Comparison of ENCODE assay signal across 10 mouse cellular contexts in genomic region chr2:85172071-85172762, GRCm38 (mm10). TPM values are rescaled to one million over a fixed set of nuclear protein-coding genes. Genes with fewer than 3 reads are reported as not detected.
DNase-seq lines count a peak whose midpoint lies in the region; TF ChIP-seq lines count a peak whose summit lies in the region.
"Had no signal": no experiment of that assay in that cellular context is flagged by ENCODE, and none has a peak within 500 bp of the region (broad histone marks: within the 10 kb centered on the region; RNA-seq: fewer than 3 reads in every experiment).

No protein-coding gene starts in this region.

- no peaks in the 10 kb centered on the region for H3K36me3 ChIP-seq in heart, embryonic 10.5 days
- H3K36me3 ChIP-seq: G1E had no signal

- H3K4me3 ChIP-seq in heart, embryonic 10.5 days, result no peak overlapping the region
- H3K4me3 ChIP-seq in layer of hippocampus, adult 2 months, result no peak overlapping the region

- TF ChIP-seq CTCF in layer of hippocampus, adult 2 months (conservative IDR thresholded peaks at IDR 0.05), result no peak

- 27% methylated on average over 3 of the region's 3 CpGs for WGBS in heart, embryonic 10.5 days

- 0 out of 2 replicates have a peak overlapping the region, but pooled peaks have one; percentile 16 for H3K27ac ChIP-seq in heart, embryonic 10.5 days
- H3K27ac ChIP-seq in layer of hippocampus, adult 2 months, result no peak overlapping the region

- H3K4me1 ChIP-seq in heart, embryonic 10.5 days, result peaks cover 3% of the 10 kb centered on the region; the same call in 1 of the 2 replicates

- peak; percentile 20 for DNase-seq in urinary bladder, postnatal 25 days (ENCODE audit: low spot score)
- no peak for DNase-seq in urinary bladder, adult 2 months (ENCODE audit: low spot score)
- no peak for DNase-seq in heart, embryonic 10.5 days (ENCODE audit: low spot score)
- peak; percentile 53 to 59 for DNase-seq in kidney, postnatal 4 days
- DNase-seq in yolk sac, embryonic 10.5 days (ENCODE audit: low spot score), result peak; percentile 34
- no peak for DNase-seq in testis, postnatal 14 days (ENCODE audit: low spot score)
- DNase-seq in layer of hippocampus, adult 2 months (ENCODE audit: low spot score in 2 of 2), result no peak
- DNase-seq in cerebellum, postnatal 36 days, result no peak
- DNase-seq: thymus, adult 2 months had no signal

- no peaks in the 10 kb centered on the region for H3K27me3 ChIP-seq in heart, embryonic 10.5 days (ENCODE audit: insufficient read depth, poor library complexity, severe bottlenecking)

- no peaks in the 10 kb centered on the region for H3K9me3 ChIP-seq in heart, embryonic 10.5 days
- H3K9me3 ChIP-seq: G1E had no signal

RNA-seq across cellular contexts. Expression of gene Lrrc55, which starts 24.8 kb away (rescaled TPM):
- polyA plus RNA-seq in urinary bladder, adult 2 months (2012; rRNA removed), result 4.3 and 5.1 TPM in 2 replicates
- 0.14 and 0.20 TPM in 2 replicates for polyA plus RNA-seq in heart, embryonic 10.5 days (2016; fragmentation: Nextera tagmentation; extraction: Ambion mirVana)
- 10 to 100 TPM; 13.3 to 13.7 TPM for total RNA-seq in layer of hippocampus, adult 2 months (2021)
- polyA plus RNA-seq: G1E had no signal

RNA-seq across cellular contexts. Expression of gene Aplnr, which starts 36.2 kb away (rescaled TPM):
- 7.3 and 9.6 TPM in 2 replicates for polyA plus RNA-seq in urinary bladder, adult 2 months (2012; rRNA removed)
- polyA plus RNA-seq in heart, embryonic 10.5 days (2016; fragmentation: Nextera tagmentation; extraction: Ambion mirVana), result 7.0 and 23.8 TPM in 2 replicates
- total RNA-seq in layer of hippocampus, adult 2 months (2021), result 1 to 10 TPM in 1 of 2 experiments, under 1 TPM in 1; 0.42 to 1.0 TPM
- polyA plus RNA-seq: G1E had no signal

Comparison
In these comparisons a context has a peak if more than half of its experiments do, and no peak if none do; other contexts are left out.
1. DNase-seq: peak in urinary bladder, postnatal 25 days (single experiment), kidney, postnatal 4 days (2 of 2) and yolk sac, embryonic 10.5 days (single experiment); none in urinary bladder, adult 2 months (single experiment), heart, embryonic 10.5 days (single experiment), testis, postnatal 14 days (single experiment), layer of hippocampus, adult 2 months (0 of 2) and cerebellum, postnatal 36 days (0 of 2).